Mouse (Mus musculus) brain, embryonic 14.5 days (tissue): ENCODE measurements around the gene Frem2. TPM values are rescaled to one million over a fixed set of nuclear protein-coding genes. Genes with fewer than 3 reads are reported as not detected.

Experiments used
- DNase-seq: peaks from one replicate; pipeline ENCODE4 v3.0.0-alpha.2; 2011; ENCODE audit warnings: low read depth
- CTCF ChIP-seq: fragments of 200-500 bp; IDR thresholded peaks from 2 replicates; pipeline ENCODE4 v1.5.1; 2012; ENCODE audit warnings: inconsistent platforms, mild to moderate bottlenecking, moderate library complexity, borderline replicate concordance; ENCODE audit not compliant: insufficient read depth, insufficient read length; ENCODE audit errors: extremely low read depth
- POLR2A ChIP-seq: fragments of 200-500 bp; IDR thresholded peaks from 2 replicates; pipeline ENCODE4 v1.6.1; 2012; ENCODE audit warnings: mild to moderate bottlenecking, inconsistent platforms, borderline replicate concordance; ENCODE audit not compliant: poor library complexity, insufficient read depth, insufficient read length, severe bottlenecking; ENCODE audit errors: extremely low read depth
- polyA plus RNA-seq: library from polyadenylated mRNA; depleted of rRNA; stranded (reverse); fragments of >200 nt; gene quantifications from 2 replicates; pipeline ENCODE4 v1.2.3, GENCODE M21; 2012

Frem2 gene
- polyA plus RNA-seq, 1 experiment = 5.8 TPM

DNA sequence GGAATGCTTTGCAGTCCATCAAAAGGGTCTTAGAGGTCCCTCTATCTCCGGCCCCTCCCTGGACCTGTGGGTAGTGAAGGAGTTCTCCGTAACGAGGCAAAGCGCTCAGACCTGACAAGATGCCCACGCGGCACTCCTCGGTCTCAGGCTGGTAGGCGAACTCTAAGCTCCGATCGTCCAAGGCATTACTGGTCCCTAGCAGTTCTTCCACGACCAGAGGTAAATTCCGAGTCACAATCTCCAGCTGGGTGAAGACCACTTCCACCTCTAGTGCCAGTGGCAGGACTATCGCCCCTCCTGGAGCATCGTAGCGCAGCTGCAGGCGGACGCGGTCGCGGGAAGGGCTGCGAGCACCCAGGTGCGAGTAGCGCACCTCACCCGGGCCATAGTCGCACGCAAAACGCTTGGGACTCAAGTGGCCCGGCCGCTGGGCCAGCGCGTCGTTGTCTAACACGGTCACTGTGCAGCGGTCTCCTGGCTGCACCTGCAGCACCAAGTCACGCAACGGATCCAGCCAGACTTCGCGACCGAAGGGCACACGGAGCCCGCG, 752 bp downstream of the Frem2 start:
- DNase-seq = peak; percentile 37
- TF ChIP-seq POLR2A = no peak
- TF ChIP-seq CTCF = no peak

DNA sequence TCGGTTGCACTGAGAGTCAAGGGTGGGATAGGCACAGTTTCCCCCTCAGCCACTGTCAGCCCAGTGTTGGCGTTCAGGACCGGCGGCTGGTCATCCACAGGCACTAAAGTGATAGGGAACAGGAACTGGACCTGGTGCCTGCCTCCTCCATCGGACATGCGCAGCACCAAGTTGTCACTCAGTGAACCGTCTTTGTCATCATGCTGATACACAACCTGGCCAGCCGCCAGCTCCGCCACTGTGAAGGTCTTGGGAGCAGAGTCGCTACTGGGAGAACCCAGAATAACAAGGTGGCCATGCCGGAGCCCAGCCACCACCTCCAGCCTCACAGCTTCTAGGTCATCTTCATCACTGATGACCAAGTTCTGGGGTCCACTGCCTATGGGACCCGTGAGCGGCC, 1.8 kb downstream of the Frem2 start:
- DNase-seq = no peak
- no peak for TF ChIP-seq CTCF
- no peak for TF ChIP-seq POLR2A

DNA sequence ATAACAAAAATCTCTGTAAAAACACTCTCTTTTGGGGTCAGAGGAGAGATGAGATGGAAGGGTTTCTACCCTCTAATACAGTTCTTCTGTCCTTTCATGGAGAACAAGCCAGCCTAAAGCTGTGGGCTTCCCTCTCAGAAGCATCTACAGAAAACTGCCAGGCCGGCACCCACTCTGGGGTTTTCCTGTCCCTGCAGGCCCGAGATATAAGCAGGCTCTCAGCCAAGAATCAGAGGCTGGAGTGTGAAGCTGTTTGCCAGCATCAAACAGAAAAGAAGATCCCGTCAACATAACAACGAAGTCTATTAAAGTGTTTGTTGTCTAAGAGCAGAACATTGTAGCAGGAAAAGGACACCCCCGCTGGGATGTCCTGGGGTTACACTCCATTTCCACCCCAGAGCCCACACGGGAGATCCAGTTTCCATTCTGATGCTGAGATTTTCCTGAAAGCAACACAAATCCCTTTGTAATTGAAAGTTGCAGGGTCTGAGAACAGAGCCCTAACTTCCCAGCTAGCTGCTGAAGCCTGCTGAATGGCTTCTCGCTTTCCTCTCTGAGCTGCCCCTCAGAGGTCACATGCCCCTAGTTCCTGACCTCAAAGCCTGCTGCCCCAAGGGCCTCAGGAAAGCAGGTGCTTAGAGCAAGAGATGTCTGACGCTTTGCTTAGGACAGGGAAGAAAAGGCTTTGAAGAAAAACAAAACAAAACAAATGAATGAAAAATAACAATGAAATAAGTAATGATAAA, 7.0 kb downstream of the Frem2 start:
- no peak for TF ChIP-seq CTCF
- TF ChIP-seq POLR2A = no peak
- peak; percentile 78 for DNase-seq

DNA sequence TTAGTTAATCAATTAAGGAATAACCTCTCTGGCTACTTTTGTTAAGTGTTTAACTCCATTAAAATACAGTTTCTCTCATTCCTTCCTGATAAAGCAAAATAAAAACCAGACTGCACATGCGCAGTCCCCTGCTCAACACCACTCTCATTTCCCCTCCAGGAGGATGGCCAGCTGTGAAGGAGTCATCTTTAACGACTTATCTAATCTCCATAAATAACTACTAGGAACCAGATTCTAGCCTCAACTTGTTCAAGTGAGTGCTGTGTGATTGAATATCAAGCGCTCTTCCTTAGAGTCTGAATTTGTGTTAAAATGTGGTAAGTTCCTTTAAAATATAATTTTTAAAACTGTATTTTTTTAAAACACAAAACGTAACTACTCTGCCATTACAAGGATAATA, 7.7 kb downstream of the Frem2 start:
- DNase-seq = no peak
- TF ChIP-seq POLR2A (no peak), CTCF (no peak)

DNA sequence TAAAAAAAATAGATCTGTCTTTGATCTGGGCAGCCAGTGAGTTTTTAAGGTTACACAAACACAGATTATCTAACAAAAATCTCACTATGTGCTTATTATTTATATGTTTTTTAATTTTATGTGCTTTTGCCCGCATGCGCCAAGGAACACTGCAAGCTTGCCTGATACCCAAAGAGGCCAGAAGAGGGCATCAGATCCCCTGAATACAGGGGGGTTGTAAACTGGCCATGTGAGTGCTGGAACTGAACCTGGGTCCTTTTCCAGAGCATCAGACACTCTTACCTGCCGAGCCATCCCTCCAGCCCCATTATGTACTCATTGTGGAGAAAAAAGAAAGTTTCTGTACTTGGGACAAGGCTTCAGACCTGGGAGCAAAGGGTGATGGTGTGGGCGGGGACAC, 8.3 kb downstream of the Frem2 start:
- no peak for DNase-seq

DNA sequence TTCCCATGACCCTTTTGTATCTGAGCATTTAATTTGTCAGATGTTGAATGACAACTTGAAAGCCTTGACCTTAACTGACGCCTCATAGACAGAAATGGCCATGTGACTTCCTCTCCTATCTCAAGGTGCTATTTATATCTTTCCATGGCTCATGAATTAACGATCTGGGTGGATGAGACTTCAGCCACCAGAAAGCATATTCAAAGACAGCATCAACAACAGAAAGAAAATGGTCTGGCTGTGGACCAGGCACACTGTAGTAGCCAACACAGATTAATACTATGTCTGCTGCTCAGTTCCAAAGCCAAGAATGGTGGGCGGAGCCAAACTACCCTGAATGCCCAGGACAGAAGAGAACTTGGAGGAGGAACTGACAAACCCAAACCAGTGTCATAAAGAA, 21.2 kb downstream of the Frem2 start:
- no peak for DNase-seq
- TF ChIP-seq CTCF = no peak
- no peak for TF ChIP-seq POLR2A

More for the DNA sequence above, 8.3 kb downstream of the Frem2 start:
- TF ChIP-seq POLR2A (no peak), CTCF (no peak)

DNA sequence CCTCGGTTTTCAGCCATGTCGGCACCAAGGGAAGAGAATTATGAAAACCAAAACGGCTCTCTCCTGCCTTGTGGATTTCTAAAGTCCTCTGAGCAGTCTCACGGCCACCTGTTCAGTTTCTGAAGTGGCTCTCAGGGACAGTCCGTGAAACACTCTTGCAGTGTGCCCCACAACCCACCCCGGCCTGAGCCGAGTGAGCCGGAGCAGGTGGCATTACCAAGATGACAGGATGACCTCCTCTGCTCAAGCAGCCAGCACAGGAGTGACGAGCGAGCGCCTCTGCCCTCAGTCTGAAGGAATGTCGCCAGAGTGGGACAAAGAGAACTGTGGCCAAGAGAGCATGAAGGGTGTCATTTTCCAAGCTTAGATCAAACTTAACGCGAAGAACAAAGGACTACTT, 26.0 kb downstream of the Frem2 start:
- DNase-seq = no peak

DNA sequence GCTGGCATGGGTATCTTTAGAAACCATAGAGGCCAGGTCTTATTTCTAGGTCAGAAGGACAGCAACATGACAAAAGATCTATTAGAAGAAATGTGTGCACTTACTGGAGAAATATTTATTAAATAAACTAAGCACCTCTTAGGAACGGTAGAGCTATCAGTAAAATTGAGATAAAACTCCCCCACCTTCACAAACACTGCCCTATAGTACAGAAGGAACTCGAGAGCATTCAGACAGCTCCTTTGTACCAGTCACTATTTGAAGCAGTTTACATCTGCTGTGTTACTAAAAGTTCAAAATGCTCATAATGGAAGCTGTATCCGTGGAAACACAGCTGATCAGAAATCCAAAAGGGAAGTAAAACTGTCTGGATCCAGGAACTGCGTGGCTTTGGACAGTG, 26.5 kb downstream of the Frem2 start:
- TF ChIP-seq POLR2A = no peak
- TF ChIP-seq CTCF = no peak
- DNase-seq = no peak

More for the DNA sequence above, 26.0 kb downstream of the Frem2 start:
- no peak for TF ChIP-seq CTCF
- TF ChIP-seq POLR2A = no peak

DNA sequence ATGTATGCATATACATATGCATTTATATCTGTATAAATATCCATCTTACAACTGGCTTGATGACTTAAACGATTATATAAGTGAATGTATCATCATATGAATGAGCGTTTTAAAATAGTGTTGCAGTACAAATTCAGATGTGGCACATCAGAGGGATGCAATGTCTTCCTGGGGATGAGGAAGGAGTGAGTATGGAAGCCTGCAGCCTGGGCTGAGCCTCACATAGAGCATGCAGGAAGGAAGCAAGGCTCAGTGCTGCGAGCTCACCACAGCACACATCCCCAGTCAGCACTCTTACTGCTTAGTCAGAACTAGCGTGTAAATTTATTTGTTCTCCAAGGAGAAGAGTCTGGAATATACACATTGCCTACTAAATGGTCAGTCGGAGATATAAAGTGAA, 27.2 kb downstream of the Frem2 start:
- no peak for DNase-seq
- TF ChIP-seq CTCF (no peak), POLR2A (no peak)

DNA sequence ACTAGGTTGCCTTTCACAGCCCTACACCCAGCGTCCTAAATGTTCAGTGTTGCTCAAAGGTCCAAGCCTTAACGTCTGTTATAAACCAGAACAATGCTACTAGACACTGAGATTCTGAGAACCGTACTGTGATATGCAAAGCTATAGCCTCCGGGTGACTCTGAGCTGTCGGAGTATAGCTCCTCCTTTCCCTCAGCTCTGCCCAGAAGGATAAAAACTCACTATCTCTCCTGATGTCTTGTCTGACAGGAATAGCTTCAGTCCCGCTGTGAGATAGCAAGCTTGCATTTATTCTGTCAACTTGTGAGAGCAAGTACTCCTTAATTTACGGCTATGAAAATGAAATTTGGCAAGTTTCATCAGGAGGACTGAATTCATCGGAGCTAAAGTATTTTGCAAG, 33.9 kb downstream of the Frem2 start:
- no peak for DNase-seq

DNA sequence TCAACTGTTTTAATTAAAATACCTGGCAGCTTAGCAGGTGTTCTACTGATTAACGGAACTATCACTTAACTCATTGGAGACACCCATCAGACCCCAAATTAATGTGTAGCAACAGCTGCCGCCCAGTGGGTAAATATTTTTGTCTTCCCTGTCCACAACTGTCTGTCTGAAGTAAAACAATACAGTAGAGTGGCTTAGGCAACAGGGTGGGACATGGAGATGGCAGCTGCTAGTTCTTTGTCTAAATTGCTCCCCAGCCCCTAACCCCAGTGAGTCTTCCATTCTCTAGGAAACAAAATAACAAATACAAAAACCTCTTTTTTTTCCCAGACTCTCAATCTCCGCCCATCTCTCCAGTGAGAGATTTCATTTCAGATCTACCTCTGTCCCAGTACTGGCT, 36.2 kb downstream of the Frem2 start:
- TF ChIP-seq CTCF (no peak), POLR2A (no peak)
- no peak for DNase-seq

More for the DNA sequence above, 33.9 kb downstream of the Frem2 start:
- TF ChIP-seq CTCF (no peak), POLR2A (no peak)

DNA sequence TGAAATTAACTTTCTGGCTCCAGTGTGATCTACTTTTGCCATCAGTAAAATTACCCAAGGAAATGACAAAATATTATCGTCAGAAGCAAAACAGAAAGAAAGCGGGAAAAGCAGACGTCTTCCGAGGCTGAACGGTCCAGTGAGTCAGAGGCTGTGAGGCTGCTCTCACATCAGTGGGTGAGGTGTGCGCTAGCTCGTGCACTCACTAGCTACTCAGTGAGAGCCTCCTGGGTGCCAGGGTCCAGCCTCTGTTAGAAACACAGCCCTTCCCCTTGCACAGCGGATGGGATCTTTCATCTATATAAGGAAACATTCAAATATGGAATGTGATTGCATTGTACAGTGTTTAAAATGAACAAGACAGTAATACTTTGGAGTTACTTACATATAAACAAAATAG, 36.8 kb downstream of the Frem2 start:
- TF ChIP-seq POLR2A (no peak), CTCF (no peak)
- DNase-seq = no peak
